Comparison of ENCODE assay signal across 9 mouse cellular contexts in the genomic region with DNA sequence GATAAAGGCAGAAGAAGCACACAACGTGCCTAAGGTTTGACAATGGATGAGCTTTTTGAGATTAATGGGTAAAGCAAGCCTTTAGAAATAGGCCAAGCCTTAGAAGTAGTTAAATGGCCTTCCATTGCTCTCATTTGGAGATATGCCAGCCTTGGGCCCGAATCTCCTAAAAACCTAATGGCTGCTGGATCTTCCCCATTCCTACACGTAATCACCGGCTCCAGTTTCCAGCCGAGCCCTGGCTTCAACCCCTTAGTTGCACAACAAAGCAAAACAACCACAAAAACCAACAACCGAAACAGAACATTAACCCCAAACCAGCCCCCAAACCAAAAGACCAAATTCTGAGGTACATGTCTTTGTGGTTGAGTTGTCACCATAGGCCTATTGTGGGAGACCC. TPM values are rescaled to one million over a fixed set of nuclear protein-coding genes. Genes with fewer than 3 reads are reported as not detected.
DNase-seq lines count a peak whose midpoint lies in the region; ATAC-seq and TF ChIP-seq lines count a peak whose summit lies in the region.
"Had no signal": no experiment of that assay in that cellular context is flagged by ENCODE, and none has a peak within 500 bp of the region (broad histone marks: within the 10 kb centered on the region; RNA-seq: fewer than 3 reads in every experiment).

No protein-coding gene starts in this region.

- H3K4me2 ChIP-seq in intestine, embryonic 16.5 days (ENCODE audit: low read depth, low read length): no peak overlapping the region

- no peak for TF ChIP-seq POLR2A in heart, adult 2 months (IDR thresholded peaks at IDR 0.05; ENCODE audit: insufficient read depth, low read depth, low read length)

- peak overlapping the region; percentile 67 for H3K27ac ChIP-seq in heart, adult 2 months
- H3K27ac ChIP-seq in intestine, embryonic 16.5 days (ENCODE audit: low read length): peak overlapping the region; percentile 63
- H3K27ac ChIP-seq in limb, embryonic 10.5 days: no peak overlapping the region

- no peak for ATAC-seq in intestine, embryonic 16.5 days

- H3K9ac ChIP-seq in heart, adult 2 months (ENCODE audit: low read depth, low read length): no peak overlapping the region
- H3K9ac ChIP-seq in intestine, embryonic 16.5 days (ENCODE audit: low read depth, low read length): no peak overlapping the region

- peaks cover 5% of the 10 kb centered on the region for H3K4me1 ChIP-seq in heart, adult 2 months (ENCODE audit: control insufficient read depth, insufficient read depth, low read length)
- 0 out of 2 replicates have a peak, but pooled peaks cover 4% of the 10 kb centered on the region for H3K4me1 ChIP-seq in intestine, embryonic 16.5 days (ENCODE audit: control insufficient read depth, insufficient read depth, low read length)
- H3K4me1 ChIP-seq in limb, embryonic 10.5 days: peaks cover 16% of the 10 kb centered on the region

- TF ChIP-seq EP300 in heart, adult 2 months (IDR thresholded peaks at IDR 0.05; ENCODE audit: insufficient read depth, low read depth, low read length): no peak

- H3K4me3 ChIP-seq in heart, adult 2 months: no peak overlapping the region
- H3K4me3 ChIP-seq in intestine, embryonic 16.5 days (ENCODE audit: low read length): no peak overlapping the region
- no peak overlapping the region for H3K4me3 ChIP-seq in limb, embryonic 10.5 days

- H3K79me2 ChIP-seq in heart, adult 2 months (replicated peaks; ENCODE audit: control insufficient read depth, insufficient read depth, low read length): no peaks in the 10 kb centered on the region

- no peaks in the 10 kb centered on the region for H3K9me3 ChIP-seq in intestine, embryonic 16.5 days (ENCODE audit: control insufficient read depth, low read length)
- no peaks in the 10 kb centered on the region for H3K9me3 ChIP-seq in limb, embryonic 10.5 days (replicated peaks)

- DNase-seq in heart, adult 2 months: peak; percentile 47 to 53
- no peak for DNase-seq in heart, adult 8-10 months (ENCODE audit: low spot score)
- peak; percentile 15 for DNase-seq in ovary, postnatal 14 days (ENCODE audit: low spot score)
- DNase-seq in ovary, adult 18-20 months (ENCODE audit: low spot score): no peak
- no peak for DNase-seq in limb, embryonic 10.5 days (ENCODE audit: low spot score)
- no peak for DNase-seq in adrenal gland, postnatal 4 days (ENCODE audit: low spot score in 2 of 2)
- DNase-seq in natural killer cell, adult 2 months (ENCODE audit: low spot score in 2 of 2): no peak

- no peaks in the 10 kb centered on the region for H3K36me3 ChIP-seq in heart, adult 2 months (ENCODE audit: control insufficient read depth, insufficient read depth, low read length)
- no peaks in the 10 kb centered on the region for H3K36me3 ChIP-seq in intestine, embryonic 16.5 days (ENCODE audit: control insufficient read depth, insufficient read depth, low read length)
- no peaks in the 10 kb centered on the region for H3K36me3 ChIP-seq in limb, embryonic 10.5 days

- WGBS in heart, adult 2 months: 79% methylated on average over 6 of the region's 6 CpGs
- WGBS in intestine, embryonic 16.5 days: 75% methylated on average over 6 of the region's 6 CpGs
- WGBS in limb, embryonic 10.5 days: 87% methylated on average over 6 of the region's 6 CpGs

- no peaks in the 10 kb centered on the region for H3K27me3 ChIP-seq in heart, adult 2 months (ENCODE audit: control insufficient read depth, insufficient read depth, low read length)
- H3K27me3 ChIP-seq in intestine, embryonic 16.5 days (replicated peaks; ENCODE audit: control insufficient read depth, insufficient read depth, low read length): no peaks in the 10 kb centered on the region; the same call in 1 of the 2 replicates
- no peaks in the 10 kb centered on the region for H3K27me3 ChIP-seq in limb, embryonic 10.5 days (ENCODE audit: low read depth, poor library complexity, severe bottlenecking)

- no peak for TF ChIP-seq CTCF in heart, adult 2 months (IDR thresholded peaks at IDR 0.05)

- intact Hi-C loops in heart, adult 2 months (cut with DNase I): no loop called here

RNA-seq across cellular contexts. Expression of a gene that starts 0.4 kb away (rescaled TPM):
- total RNA-seq in heart, adult 2 months (2021): 10 to 100 TPM; 79.7 to 81.5 TPM
- 268 and 301 TPM in 2 replicates for polyA plus RNA-seq in heart, adult 2 months (2012; rRNA removed)
- 10 to 100 TPM; 58.4 to 76.5 (median 69.2) TPM for total RNA-seq in heart, adult 8-10 months (2022)
- 62.5 and 62.6 TPM in 2 replicates for polyA plus RNA-seq in intestine, embryonic 16.5 days (2015; fragmentation: Nextera tagmentation; extraction: Ambion mirVana)
- polyA plus RNA-seq in limb, embryonic 10.5 days (2016; fragmentation: Nextera tagmentation; extraction: Ambion mirVana): 9.3 and 10.8 TPM in 2 replicates
- 10 to 100 TPM; 64.5 to 76.4 TPM for total RNA-seq in adrenal gland, postnatal 4 days (2021)

RNA-seq across cellular contexts. Expression of a gene that starts 23.0 kb away (rescaled TPM):
- 100 to 1,000 TPM in 1 of 2 experiments, 10 to 100 TPM in 1; 26.5 to 109 TPM for total RNA-seq in heart, adult 2 months (2021)
- 42.0 and 131 TPM in 2 replicates for polyA plus RNA-seq in heart, adult 2 months (2012; rRNA removed)
- total RNA-seq in heart, adult 8-10 months (2022): 10 to 100 TPM; 11.8 to 37.6 (median 13.6) TPM
- 47.5 and 49.9 TPM in 2 replicates for polyA plus RNA-seq in intestine, embryonic 16.5 days (2015; fragmentation: Nextera tagmentation; extraction: Ambion mirVana)
- 17.6 and 19.2 TPM in 2 replicates for polyA plus RNA-seq in limb, embryonic 10.5 days (2016; fragmentation: Nextera tagmentation; extraction: Ambion mirVana)
- 10 to 100 TPM; 31.1 to 35.4 TPM for total RNA-seq in adrenal gland, postnatal 4 days (2021)

RNA-seq across cellular contexts. Expression of a gene that starts 32.2 kb away (rescaled TPM):
- 1 to 10 TPM; 1.8 to 2.0 TPM for total RNA-seq in heart, adult 2 months (2021)
- polyA plus RNA-seq in heart, adult 2 months (2012; rRNA removed): 1.5 and 1.7 TPM in 2 replicates
- 1 to 10 TPM; 1.2 to 1.8 (median 1.4) TPM for total RNA-seq in heart, adult 8-10 months (2022)
- polyA plus RNA-seq in intestine, embryonic 16.5 days (2015; fragmentation: Nextera tagmentation; extraction: Ambion mirVana): 5.1 and 5.4 TPM in 2 replicates
- 7.6 and 8.2 TPM in 2 replicates for polyA plus RNA-seq in limb, embryonic 10.5 days (2016; fragmentation: Nextera tagmentation; extraction: Ambion mirVana)
- total RNA-seq in adrenal gland, postnatal 4 days (2021): 1 to 10 TPM; 8.3 to 9.1 TPM

RNA-seq across cellular contexts. Expression of a gene that starts 41.8 kb away (rescaled TPM):
- total RNA-seq in heart, adult 2 months (2021): under 1 TPM; 0.44 to 0.45 TPM
- 1.5 and 1.7 TPM in 2 replicates for polyA plus RNA-seq in heart, adult 2 months (2012; rRNA removed)
- under 1 TPM; 0.46 to 0.84 (median 0.50) TPM for total RNA-seq in heart, adult 8-10 months (2022)
- polyA plus RNA-seq in intestine, embryonic 16.5 days (2015; fragmentation: Nextera tagmentation; extraction: Ambion mirVana): 4.3 and 6.0 TPM in 2 replicates
- polyA plus RNA-seq in limb, embryonic 10.5 days (2016; fragmentation: Nextera tagmentation; extraction: Ambion mirVana): 5.7 and 9.6 TPM in 2 replicates
- 10 to 100 TPM; 12.0 to 18.2 TPM for total RNA-seq in adrenal gland, postnatal 4 days (2021)

RNA-seq across cellular contexts. Expression of a gene that starts 46.8 kb away (rescaled TPM):
- total RNA-seq in heart, adult 2 months (2021): not detected
- not detected in 2 replicates for polyA plus RNA-seq in heart, adult 2 months (2012; rRNA removed)
- total RNA-seq in heart, adult 8-10 months (2022): under 1 TPM in 2 of 4 experiments, not detected in 2; 0.14 to 0.16 TPM
- polyA plus RNA-seq in intestine, embryonic 16.5 days (2015; fragmentation: Nextera tagmentation; extraction: Ambion mirVana): 0.10 and 0.17 TPM in 2 replicates
- polyA plus RNA-seq in limb, embryonic 10.5 days (2016; fragmentation: Nextera tagmentation; extraction: Ambion mirVana): 0.11 and 0.56 TPM in 2 replicates
- total RNA-seq in adrenal gland, postnatal 4 days (2021): 1 to 10 TPM; 1.8 to 3.9 TPM
- total RNA-seq: left cerebral cortex, postnatal 10 days had no signal

Comparison
In these comparisons a context has a peak if more than half of its experiments do, and no peak if none do; other contexts are left out.
1. DNase-seq: peak in heart, adult 2 months (2 of 2) and ovary, postnatal 14 days (single experiment); none in heart, adult 8-10 months (single experiment), ovary, adult 18-20 months (single experiment), limb, embryonic 10.5 days (single experiment), adrenal gland, postnatal 4 days (0 of 2) and natural killer cell, adult 2 months (0 of 2).